Mouse (Mus musculus): ENCODE data around the gene Tex26. TPM values are rescaled to one million over a fixed set of nuclear protein-coding genes. Genes with fewer than 3 reads are reported as not detected.

Gene Tex26
- polyA plus RNA-seq, 1 experiment from 2014 or later, result 0.56 TPM

DNA sequence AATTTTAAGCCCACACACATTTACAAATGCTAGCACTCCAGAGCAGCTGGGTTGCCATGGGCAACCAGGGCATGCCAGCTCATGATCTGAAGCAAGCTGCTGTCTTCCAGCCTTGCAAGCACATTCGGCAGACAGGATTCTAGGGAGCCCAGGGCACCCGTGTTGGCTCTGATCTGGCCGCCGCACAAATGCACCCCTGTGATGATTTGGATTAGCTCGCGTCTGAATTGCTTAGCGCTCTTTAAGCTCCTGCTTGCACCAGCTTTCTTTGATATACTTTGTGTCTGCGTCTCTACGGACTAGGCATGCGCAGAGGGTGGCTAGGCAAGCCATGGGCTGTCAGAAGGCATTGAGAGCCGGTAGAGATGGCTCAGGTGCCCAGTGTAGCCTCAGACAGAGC, 49.7 kb downstream of the Tex26 start:
- Histone ChIP-seq H3K27ac (ENCODE audit: poor library complexity, severe bottlenecking) (no peak overlapping the region), H3K4me2 (no peak overlapping the region), H3K36me3 (no peaks in the 10 kb centered on the region), H3K9ac (no peak overlapping the region), H3K27me3 (replicated peaks) (no peaks in the 10 kb centered on the region), H3K4me1 (replicated peaks) (no peaks in the 10 kb centered on the region), H3K4me3 (no peak overlapping the region), H3K9me3 (replicated peaks) (no peaks in the 10 kb centered on the region)
- no peak for ATAC-seq (ENCODE audit: insufficient number of reproducible peaks, low FRiP score)
- 76% methylated on average over 11 of the region's 11 CpGs for WGBS

DNA sequence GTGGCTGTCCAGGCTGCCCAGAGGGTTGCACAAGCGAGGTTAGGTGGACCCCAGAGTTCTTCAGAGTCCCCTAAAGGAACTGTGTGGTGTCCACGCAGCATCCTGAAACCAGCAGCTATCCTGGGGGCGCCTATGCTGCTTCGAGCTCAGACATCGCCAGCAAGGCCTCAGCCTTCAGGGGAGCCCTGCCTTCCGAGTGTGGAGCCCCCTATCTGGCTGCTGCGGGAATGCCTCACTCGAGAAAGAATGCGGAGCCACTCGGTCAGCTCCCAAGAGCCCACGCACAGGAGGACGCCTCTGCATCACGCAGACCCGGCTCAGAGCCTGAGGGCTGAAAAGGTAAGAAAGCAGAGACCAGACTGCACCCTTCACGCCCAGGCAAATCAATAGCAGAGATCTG, 50.8 kb downstream of the Tex26 start:
- no peak overlapping the region for H3K27ac ChIP-seq (ENCODE audit: poor library complexity, severe bottlenecking)
- no peak overlapping the region for H3K4me2 ChIP-seq
- no peak overlapping the region for H3K9ac ChIP-seq
- H3K9me3 ChIP-seq (replicated peaks), result no peaks in the 10 kb centered on the region
- no peak overlapping the region for H3K4me3 ChIP-seq
- no peak for ATAC-seq (ENCODE audit: insufficient number of reproducible peaks, low FRiP score)
- WGBS, result 55% methylated on average over 15 of the region's 15 CpGs
- no peaks in the 10 kb centered on the region for H3K36me3 ChIP-seq
- H3K27me3 ChIP-seq (replicated peaks), result no peaks in the 10 kb centered on the region
- H3K4me1 ChIP-seq (replicated peaks), result no peaks in the 10 kb centered on the region

DNA sequence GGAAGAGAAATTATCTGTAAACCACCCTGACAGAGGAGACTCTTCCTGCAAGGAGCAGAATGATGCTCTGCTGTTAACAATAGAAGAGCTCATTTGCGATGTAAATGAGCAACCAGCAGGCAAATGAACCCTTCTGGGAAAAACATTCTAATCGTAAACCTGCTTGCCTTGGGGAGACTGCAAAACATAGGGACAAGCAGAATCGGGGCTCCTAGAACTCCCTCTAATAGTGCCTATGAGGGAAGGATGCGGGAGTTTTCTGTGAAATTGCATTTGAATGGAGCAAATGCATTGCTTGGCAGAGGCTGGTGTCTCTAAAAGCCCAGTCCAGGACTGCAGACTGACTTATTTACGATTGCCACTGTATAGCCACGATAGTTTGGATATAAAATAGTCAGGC, 56.2 kb downstream of the Tex26 start:
- WGBS, result 55% methylated on average over 6 of the region's 6 CpGs
- Histone ChIP-seq H3K9me3 (replicated peaks) (no peaks in the 10 kb centered on the region), H3K4me2 (no peak overlapping the region), H3K4me3 (no peak overlapping the region), H3K9ac (no peak overlapping the region), H3K27ac (ENCODE audit: poor library complexity, severe bottlenecking) (no peak overlapping the region), H3K4me1 (replicated peaks) (peaks cover 3% of the 10 kb centered on the region; the same call in 1 of the 2 replicates), H3K36me3 (no peaks in the 10 kb centered on the region), H3K27me3 (replicated peaks) (no peaks in the 10 kb centered on the region)
- ATAC-seq (ENCODE audit: insufficient number of reproducible peaks, low FRiP score), result no peak

DNA sequence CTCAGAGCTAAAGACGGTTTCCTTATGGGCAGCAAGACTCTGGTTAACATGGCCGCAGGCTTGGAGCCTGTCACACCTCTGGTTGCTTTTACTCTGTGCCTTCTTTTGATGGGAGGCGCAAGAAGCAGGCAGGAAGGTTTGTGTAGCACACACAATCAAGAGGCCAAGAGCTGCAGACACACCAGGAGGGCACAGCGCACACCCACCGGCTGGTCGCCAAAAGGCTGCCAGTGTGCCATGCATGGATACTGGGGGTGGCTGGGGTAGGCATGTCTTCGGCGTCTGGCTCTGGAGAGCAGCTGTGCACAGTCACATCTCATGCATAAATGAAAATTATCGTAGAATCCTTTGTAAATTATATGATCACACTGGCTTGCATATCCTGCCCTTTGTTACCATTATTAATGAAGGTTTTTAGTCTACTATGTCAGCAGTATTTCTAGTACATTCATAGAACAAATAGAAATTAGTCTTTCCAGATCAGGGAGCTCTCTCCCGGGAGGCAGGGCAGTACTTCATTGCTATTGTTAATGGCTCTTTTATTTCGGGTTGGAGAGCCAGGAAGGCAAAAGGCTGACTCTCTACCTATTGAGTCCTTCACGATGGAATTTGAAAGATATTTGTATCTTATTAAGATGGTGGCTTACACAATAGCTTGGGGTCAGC, 57.1 kb downstream of the Tex26 start:
- H3K27ac ChIP-seq (ENCODE audit: poor library complexity, severe bottlenecking), result no peak overlapping the region
- ATAC-seq (ENCODE audit: insufficient number of reproducible peaks, low FRiP score), result no peak
- H3K4me3 ChIP-seq, result no peak overlapping the region
- no peaks in the 10 kb centered on the region for H3K36me3 ChIP-seq
- no peaks in the 10 kb centered on the region for H3K9me3 ChIP-seq (replicated peaks)
- H3K9ac ChIP-seq, result no peak overlapping the region
- no peaks in the 10 kb centered on the region for H3K27me3 ChIP-seq (replicated peaks)
- H3K4me2 ChIP-seq, result no peak overlapping the region
- H3K4me1 ChIP-seq (replicated peaks), result peaks cover 3% of the 10 kb centered on the region; the same call in 1 of the 2 replicates
- 75% methylated on average over 12 of the region's 12 CpGs for WGBS

DNA sequence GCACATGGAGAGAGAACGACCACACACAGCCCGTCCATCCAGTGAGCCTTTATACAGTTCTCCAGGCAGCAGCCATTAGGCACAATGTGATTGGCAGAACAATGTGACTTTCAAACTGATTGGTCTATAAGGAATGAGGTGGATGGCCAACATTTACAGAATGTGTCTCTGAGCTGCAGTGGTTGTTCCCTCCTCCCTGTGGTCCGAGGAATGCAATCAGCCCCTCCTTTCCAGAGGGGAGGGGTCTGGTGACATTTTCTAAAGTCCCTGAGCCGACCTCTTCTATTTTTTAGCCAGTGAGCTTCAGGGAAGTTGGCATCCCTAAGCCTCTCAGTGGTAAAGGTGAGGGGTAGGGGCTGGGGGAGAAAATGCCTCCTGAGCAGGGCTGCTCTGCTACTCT, 60.5 kb downstream of the Tex26 start:
- no peak overlapping the region for H3K4me3 ChIP-seq
- no peak overlapping the region for H3K9ac ChIP-seq
- H3K9me3 ChIP-seq (replicated peaks), result no peaks in the 10 kb centered on the region
- peaks cover 3% of the 10 kb centered on the region; the same call in 1 of the 2 replicates for H3K4me1 ChIP-seq (replicated peaks)
- H3K27ac ChIP-seq (ENCODE audit: poor library complexity, severe bottlenecking), result no peak overlapping the region
- H3K36me3 ChIP-seq, result no peaks in the 10 kb centered on the region
- H3K4me2 ChIP-seq, result no peak overlapping the region
- ATAC-seq (ENCODE audit: insufficient number of reproducible peaks, low FRiP score), result no peak
- no peaks in the 10 kb centered on the region for H3K27me3 ChIP-seq (replicated peaks)
- WGBS, result 41% methylated on average over 4 of the region's 4 CpGs

DNA sequence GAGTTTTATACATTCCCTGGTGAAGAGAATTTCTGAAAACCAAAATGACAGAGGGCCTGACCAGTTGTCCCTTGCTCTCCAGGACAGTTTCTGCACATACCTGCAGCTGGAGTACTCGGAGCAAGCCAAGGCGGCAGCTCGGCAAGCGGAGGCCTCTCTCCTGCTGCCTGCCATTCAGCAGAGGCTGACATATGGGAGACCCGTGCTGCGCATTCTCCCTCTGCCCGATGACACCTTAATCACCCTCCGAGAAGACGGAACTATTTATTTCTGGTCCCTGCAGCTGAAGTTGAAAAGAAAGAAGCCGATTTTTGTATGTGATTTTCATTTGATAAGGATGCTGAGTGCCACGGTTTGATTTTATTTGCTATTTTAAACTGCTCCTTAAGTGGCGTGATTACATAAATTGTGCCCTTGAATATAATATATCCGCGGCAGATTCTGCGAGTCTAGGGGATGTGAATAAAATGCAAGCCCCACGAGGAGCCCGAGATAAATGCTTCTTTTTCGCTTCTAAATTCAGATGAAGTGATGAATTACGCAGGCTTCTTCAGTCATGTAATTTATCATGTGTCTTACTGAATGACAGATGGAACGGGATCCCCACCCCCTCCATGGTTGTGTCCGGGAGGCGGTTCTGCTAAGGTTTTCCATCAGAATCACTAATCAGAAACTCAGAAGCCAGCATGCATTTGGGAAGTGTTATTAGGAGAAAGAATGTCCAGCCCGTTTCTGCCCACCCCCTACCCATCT, 64.1 kb downstream of the Tex26 start:
- 80% methylated on average over 23 of the region's 23 CpGs for WGBS
- no peaks in the 10 kb centered on the region for H3K27me3 ChIP-seq (replicated peaks)
- no peaks in the 10 kb centered on the region for H3K36me3 ChIP-seq
- no peak overlapping the region for H3K4me3 ChIP-seq
- no peak for ATAC-seq (ENCODE audit: insufficient number of reproducible peaks, low FRiP score)
- peaks cover 6% of the 10 kb centered on the region; the same call in 1 of the 2 replicates for H3K9me3 ChIP-seq (replicated peaks)
- peaks cover 8% of the 10 kb centered on the region for H3K4me1 ChIP-seq (replicated peaks)
- no peak overlapping the region for H3K4me2 ChIP-seq
- no peak overlapping the region for H3K27ac ChIP-seq (ENCODE audit: poor library complexity, severe bottlenecking)
- no peak overlapping the region for H3K9ac ChIP-seq

DNA sequence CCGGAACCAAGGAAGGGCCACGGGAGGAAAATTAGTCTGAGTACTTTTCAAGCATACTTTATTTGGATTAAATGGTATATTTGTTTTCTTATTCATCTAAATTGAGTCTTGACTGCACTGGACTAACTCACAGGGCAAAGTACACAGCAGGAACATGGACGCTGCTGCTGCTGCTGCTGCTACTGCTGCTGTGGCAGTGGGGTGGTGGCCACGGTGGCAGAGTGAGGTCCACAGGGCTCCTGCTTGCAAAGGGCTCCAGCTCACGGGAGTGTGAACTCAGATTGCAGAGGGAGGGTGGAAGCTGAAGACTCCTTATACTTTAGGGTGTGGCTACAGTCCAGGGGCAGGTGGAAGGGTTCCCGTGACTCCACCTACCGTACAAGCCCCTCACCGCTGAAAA, 65.5 kb downstream of the Tex26 start:
- H3K36me3 ChIP-seq, result no peaks in the 10 kb centered on the region
- WGBS, result 82% methylated on average over 8 of the region's 8 CpGs

DNA sequence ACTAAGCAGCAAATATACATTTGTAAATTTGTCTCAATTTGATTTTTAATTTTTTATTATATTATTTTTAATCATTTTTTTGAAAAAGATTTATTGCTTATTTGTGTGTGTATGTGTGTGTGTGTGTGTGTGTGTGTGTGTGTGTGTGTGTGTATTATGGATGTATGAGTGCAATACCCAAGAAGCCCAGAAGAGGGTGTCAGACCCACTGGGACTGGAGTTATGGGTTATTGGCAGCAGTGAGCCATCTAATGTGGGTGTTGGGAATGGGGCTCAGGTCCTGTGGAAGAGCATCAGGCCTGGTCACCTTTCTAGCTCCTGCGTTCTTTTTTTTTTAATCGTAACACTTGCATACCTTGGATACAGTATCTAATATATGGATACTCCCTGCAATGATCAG, 66.6 kb downstream of the Tex26 start:
- Histone ChIP-seq H3K9ac (no peak overlapping the region), H3K36me3 (no peaks in the 10 kb centered on the region), H3K4me3 (no peak overlapping the region), H3K4me1 (replicated peaks) (peaks cover 8% of the 10 kb centered on the region), H3K27me3 (replicated peaks) (no peaks in the 10 kb centered on the region), H3K9me3 (replicated peaks) (peaks cover 6% of the 10 kb centered on the region; the same call in 1 of the 2 replicates), H3K27ac (ENCODE audit: poor library complexity, severe bottlenecking) (no peak overlapping the region), H3K4me2 (no peak overlapping the region)
- 100% methylated on average over 2 of the region's 2 CpGs for WGBS
- ATAC-seq (ENCODE audit: insufficient number of reproducible peaks, low FRiP score), result no peak

More for the DNA sequence above, 65.5 kb downstream of the Tex26 start:
- H3K4me2 ChIP-seq, result no peak overlapping the region
- H3K27ac ChIP-seq (ENCODE audit: poor library complexity, severe bottlenecking), result no peak overlapping the region
- H3K9me3 ChIP-seq (replicated peaks), result peaks cover 6% of the 10 kb centered on the region; the same call in 1 of the 2 replicates
- ATAC-seq (ENCODE audit: insufficient number of reproducible peaks, low FRiP score), result no peak
- peaks cover 11% of the 10 kb centered on the region for H3K4me1 ChIP-seq (replicated peaks)
- no peak overlapping the region for H3K4me3 ChIP-seq
- H3K9ac ChIP-seq, result no peak overlapping the region
- no peaks in the 10 kb centered on the region for H3K27me3 ChIP-seq (replicated peaks)

DNA sequence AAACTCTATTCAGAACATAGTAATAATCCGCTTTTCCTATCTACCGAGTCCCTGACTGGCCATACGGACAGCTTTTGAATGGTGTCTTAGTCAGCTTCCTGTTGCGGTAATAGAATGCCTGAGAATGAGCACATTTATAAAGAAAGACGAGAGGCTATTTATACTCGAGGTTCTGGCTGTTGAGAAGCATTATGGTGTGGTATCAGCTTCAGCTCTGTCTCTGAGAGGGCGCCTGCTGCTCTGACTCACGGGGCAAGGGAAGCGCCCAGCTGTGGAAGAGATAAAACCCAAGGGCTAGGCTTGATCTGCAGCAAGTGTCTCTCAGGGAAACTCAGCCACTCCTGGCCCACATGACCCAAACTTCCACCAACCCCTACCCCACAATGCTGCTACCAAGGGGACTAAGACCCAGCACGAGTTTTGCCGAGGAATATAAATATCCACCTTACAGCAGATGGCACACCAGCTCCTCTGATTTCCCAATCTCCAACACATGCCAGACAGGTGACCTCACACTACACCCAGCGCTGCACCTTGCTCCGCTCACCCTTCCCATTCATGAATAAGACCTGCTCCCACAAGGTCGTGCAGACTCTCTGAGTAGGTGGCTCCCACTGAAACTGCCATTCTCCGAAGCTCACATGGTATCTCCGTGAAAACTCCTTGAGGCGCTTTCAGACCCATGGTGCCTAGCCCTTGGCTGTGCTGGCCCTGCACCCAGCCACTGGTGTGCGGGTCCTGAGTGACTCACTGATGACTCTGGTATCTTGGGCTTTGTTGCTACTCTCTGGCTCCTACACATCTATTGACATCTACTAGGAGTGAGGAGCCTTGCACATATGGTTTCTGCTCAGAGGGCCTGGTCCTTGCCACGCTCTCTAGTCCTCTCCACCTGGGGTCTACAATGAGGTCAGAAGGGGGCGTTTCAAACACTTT, 68.9 kb downstream of the Tex26 start:
- H3K4me1 ChIP-seq (replicated peaks), result peaks cover 11% of the 10 kb centered on the region
- 48% methylated on average over 20 of the region's 20 CpGs for WGBS

DNA sequence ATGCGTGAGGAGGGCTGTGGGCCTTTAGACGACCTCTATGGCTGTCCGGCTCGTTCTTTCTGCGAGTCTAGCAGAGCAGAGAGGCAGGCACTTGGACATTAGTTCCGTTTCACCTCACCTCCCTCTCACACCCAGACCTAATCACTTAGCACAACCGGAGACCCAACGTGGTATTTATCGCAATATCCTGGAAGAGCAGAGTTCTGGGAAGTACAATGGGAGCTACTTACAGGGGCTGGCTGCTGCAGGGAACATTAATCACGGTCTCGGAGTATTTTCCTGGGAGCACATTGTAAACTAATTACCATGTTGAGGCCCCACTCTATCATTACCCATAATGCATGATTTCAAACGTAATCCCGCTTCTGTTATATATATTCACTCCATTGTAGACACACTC, 70.9 kb downstream of the Tex26 start:
- H3K4me1 ChIP-seq (replicated peaks), result peaks cover 29% of the 10 kb centered on the region
- WGBS, result 71% methylated on average over 13 of the region's 13 CpGs
- peaks cover 6% of the 10 kb centered on the region; the same call in 1 of the 2 replicates for H3K9me3 ChIP-seq (replicated peaks)
- H3K27me3 ChIP-seq (replicated peaks), result no peaks in the 10 kb centered on the region
- ATAC-seq (ENCODE audit: insufficient number of reproducible peaks, low FRiP score), result no peak
- H3K36me3 ChIP-seq, result no peaks in the 10 kb centered on the region
- H3K4me2 ChIP-seq, result no peak overlapping the region
- H3K27ac ChIP-seq (ENCODE audit: poor library complexity, severe bottlenecking), result no peak overlapping the region
- H3K9ac ChIP-seq, result no peak overlapping the region
- H3K4me3 ChIP-seq, result no peak overlapping the region

More for the DNA sequence above, 68.9 kb downstream of the Tex26 start:
- Histone ChIP-seq H3K4me2 (no peak overlapping the region), H3K36me3 (no peaks in the 10 kb centered on the region), H3K27me3 (replicated peaks) (no peaks in the 10 kb centered on the region), H3K4me3 (no peak overlapping the region), H3K27ac (ENCODE audit: poor library complexity, severe bottlenecking) (no peak overlapping the region), H3K9ac (no peak overlapping the region), H3K9me3 (replicated peaks) (peaks cover 6% of the 10 kb centered on the region; the same call in 1 of the 2 replicates)
- ATAC-seq (ENCODE audit: insufficient number of reproducible peaks, low FRiP score), result no peak

DNA sequence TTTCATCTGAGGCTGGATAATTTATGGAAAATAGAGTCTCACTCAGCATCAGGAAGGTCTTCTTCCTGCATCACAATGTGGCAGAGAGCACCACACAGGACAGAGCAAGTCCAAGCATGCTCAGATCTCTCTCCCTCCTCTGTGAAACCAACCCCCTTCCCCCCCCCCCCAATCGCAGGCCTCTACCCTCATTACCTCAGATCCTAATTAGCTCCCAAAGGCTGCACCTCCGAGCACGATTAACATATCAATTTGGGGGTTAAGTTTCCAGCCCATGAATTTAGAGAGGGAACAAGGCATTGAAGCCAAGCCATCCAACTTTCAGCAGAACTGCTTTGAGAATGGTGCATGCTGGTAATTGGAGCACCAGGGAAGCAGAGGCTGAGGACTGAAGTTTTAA, 73.2 kb downstream of the Tex26 start:
- ATAC-seq (ENCODE audit: insufficient number of reproducible peaks, low FRiP score), result no peak
- Histone ChIP-seq H3K9ac (no peak overlapping the region), H3K36me3 (no peaks in the 10 kb centered on the region), H3K4me2 (no peak overlapping the region), H3K4me3 (no peak overlapping the region), H3K9me3 (replicated peaks) (peaks cover under 1% of the 10 kb centered on the region; the same call in 1 of the 2 replicates), H3K27me3 (replicated peaks) (no peaks in the 10 kb centered on the region), H3K27ac (ENCODE audit: poor library complexity, severe bottlenecking) (no peak overlapping the region), H3K4me1 (replicated peaks) (peaks cover 29% of the 10 kb centered on the region)
- 54% methylated on average over 3 of the region's 3 CpGs for WGBS

Data from heart, embryonic 12.5 days (tissue).